Mouse (Mus musculus): ENCODE data around the gene Stk39. TPM values are rescaled to one million over a fixed set of nuclear protein-coding genes. Genes with fewer than 3 reads are reported as not detected.

The Stk39 gene
- total and polyA plus RNA-seq, 2 experiments: 0.54 to 1.7 TPM

DNA sequence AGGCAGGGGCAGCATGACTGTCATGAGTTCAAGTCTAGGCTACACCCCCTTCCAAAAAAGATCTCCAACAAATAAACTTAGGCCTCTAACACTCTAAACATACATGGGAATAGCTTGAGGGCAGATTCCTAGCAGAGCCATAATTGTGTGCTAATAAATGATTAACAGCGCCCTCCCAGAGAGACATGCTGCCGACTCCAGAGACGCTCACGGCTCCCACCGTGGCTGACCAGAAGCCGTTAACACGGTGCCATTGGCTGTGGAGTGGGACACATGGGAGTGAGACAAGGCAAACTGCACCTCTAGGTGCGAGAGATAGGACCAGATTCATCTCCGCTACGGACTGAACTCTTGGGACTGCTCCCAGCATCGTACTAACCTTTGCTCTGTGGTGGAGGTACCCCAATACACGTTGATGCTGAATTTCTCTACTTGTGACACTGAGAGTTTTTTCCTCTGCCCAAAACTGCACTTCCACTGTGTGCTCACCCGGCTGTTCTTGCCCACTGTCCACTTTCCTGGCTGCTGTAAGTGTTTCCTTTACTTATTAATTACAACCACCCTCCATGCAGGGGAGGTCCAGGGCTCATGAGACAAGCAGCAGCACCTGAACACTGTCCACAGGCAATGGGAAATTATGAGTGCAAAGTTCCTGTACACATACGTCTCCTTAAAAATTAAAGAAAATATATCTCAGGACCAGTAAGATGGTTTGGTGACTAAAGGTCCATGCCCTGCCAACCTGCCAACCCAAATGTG lies 84.1 kb downstream of the Stk39 start:
- no peaks in the 10 kb centered on the region for H3K36me3 ChIP-seq (ENCODE audit: control insufficient read depth, insufficient read depth, low read length)
- WGBS: 59% methylated on average over 14 of the region's 14 CpGs
- no peaks in the 10 kb centered on the region for H3K79me2 ChIP-seq (ENCODE audit: control insufficient read depth, insufficient read depth, low read length)
- H3K4me3 ChIP-seq (ENCODE audit: insufficient read depth, low read depth, low read length): no peak overlapping the region
- no peak for DNase-seq (ENCODE audit: extremely low read depth, low read depth, low spot score)
- TF ChIP-seq POLR2A (IDR thresholded peaks at IDR 0.05; ENCODE audit: extremely low read depth, insufficient read depth, low read length) (no peak), CTCF (IDR thresholded peaks at IDR 0.05; ENCODE audit: low read depth, low read length) (no peak)
- no peak overlapping the region for H3K27ac ChIP-seq (replicated peaks; ENCODE audit: insufficient read depth, low read depth, low read length)
- no peaks in the 10 kb centered on the region for H3K27me3 ChIP-seq (ENCODE audit: control insufficient read depth, insufficient read depth, low read length)
- H3K4me1 ChIP-seq (ENCODE audit: control insufficient read depth, insufficient read depth, low read length): no peaks in the 10 kb centered on the region
- no peak overlapping the region for H3K9ac ChIP-seq (ENCODE audit: low read depth, low read length)

DNA sequence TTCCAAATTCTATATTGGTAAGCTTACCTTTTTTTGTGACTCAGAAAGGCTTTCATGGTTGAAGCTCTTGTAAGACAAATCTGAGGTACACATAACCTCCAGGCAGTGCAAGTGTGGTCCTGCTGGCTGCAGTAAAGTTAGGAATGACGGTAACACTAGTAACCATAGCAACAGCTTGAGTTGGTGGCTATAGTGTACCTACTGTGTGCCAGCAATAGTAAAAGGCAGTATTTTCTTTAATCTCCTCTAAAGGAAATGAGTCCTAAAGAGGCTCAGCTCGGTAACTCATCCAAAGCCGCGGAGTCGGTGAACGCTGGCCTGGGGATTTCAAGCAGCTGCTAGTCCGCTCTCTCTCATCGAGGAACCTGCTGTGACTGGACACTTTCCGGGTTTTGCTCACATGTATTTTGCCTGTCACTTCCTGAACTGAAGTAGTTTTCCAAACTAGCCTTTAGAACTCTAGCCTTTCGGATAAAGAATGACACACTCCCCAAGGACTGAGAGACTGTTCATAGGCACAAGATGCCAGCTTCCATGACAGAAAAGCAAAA lies 85.7 kb downstream of the Stk39 start:
- H3K4me1 ChIP-seq (ENCODE audit: control insufficient read depth, insufficient read depth, low read length): peaks cover 5% of the 10 kb centered on the region
- TF ChIP-seq CTCF (IDR thresholded peaks at IDR 0.05; ENCODE audit: low read depth, low read length): no peak
- TF ChIP-seq POLR2A (IDR thresholded peaks at IDR 0.05; ENCODE audit: extremely low read depth, insufficient read depth, low read length): no peak
- H3K27ac ChIP-seq (replicated peaks; ENCODE audit: insufficient read depth, low read depth, low read length): no peak overlapping the region
- 95% methylated on average over 10 of the region's 10 CpGs for WGBS
- H3K9ac ChIP-seq (ENCODE audit: low read depth, low read length): no peak overlapping the region
- no peak overlapping the region for H3K4me3 ChIP-seq (ENCODE audit: insufficient read depth, low read depth, low read length)
- H3K79me2 ChIP-seq (ENCODE audit: control insufficient read depth, insufficient read depth, low read length): no peaks in the 10 kb centered on the region
- no peaks in the 10 kb centered on the region for H3K27me3 ChIP-seq (ENCODE audit: control insufficient read depth, insufficient read depth, low read length)
- H3K36me3 ChIP-seq (ENCODE audit: control insufficient read depth, insufficient read depth, low read length): no peaks in the 10 kb centered on the region
- DNase-seq (ENCODE audit: extremely low read depth, low read depth, low spot score): no peak

DNA sequence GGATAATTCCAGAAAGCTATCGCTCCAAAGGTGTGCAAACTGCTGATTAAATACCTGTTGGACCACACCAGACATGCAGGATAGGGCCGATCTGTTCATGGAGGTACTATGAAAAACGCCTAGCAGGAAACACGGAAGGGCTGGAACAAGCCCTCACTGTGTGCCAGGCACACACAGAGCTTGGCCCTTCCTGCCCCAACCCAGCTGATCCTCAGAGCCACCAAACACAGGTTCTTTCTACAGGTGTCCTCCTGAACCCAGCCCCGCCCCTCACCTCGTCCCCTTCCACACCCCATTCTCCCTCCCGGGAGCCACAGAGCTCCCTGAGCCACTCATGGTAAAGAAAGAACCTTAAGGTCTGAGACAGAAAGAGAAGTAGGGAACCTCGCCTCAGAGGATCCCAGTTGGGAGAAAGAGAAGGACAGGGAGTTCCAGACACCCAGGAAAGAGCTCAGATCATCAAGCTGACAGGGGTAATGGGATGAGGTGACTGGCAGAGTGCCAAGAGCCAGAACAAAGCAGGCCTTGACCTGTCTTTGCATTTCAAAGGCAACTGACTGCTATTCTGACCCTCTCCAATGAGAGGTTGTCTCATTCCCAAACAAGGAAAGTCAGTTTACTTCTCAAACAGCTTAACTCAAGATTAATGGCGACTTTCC lies 86.3 kb downstream of the Stk39 start:
- Histone ChIP-seq H3K36me3 (ENCODE audit: control insufficient read depth, insufficient read depth, low read length) (no peaks in the 10 kb centered on the region), H3K4me1 (ENCODE audit: control insufficient read depth, insufficient read depth, low read length) (peaks cover 5% of the 10 kb centered on the region), H3K79me2 (ENCODE audit: control insufficient read depth, insufficient read depth, low read length) (no peaks in the 10 kb centered on the region), H3K4me3 (ENCODE audit: insufficient read depth, low read depth, low read length) (no peak overlapping the region), H3K27me3 (ENCODE audit: control insufficient read depth, insufficient read depth, low read length) (no peaks in the 10 kb centered on the region), H3K9ac (ENCODE audit: low read depth, low read length) (no peak overlapping the region), H3K27ac (replicated peaks; ENCODE audit: insufficient read depth, low read depth, low read length) (no peak overlapping the region)
- WGBS: 89% methylated on average over 9 of the region's 9 CpGs
- no peak for DNase-seq (ENCODE audit: extremely low read depth, low read depth, low spot score)
- TF ChIP-seq POLR2A (IDR thresholded peaks at IDR 0.05; ENCODE audit: extremely low read depth, insufficient read depth, low read length): no peak
- TF ChIP-seq CTCF (IDR thresholded peaks at IDR 0.05; ENCODE audit: low read depth, low read length): no peak

DNA sequence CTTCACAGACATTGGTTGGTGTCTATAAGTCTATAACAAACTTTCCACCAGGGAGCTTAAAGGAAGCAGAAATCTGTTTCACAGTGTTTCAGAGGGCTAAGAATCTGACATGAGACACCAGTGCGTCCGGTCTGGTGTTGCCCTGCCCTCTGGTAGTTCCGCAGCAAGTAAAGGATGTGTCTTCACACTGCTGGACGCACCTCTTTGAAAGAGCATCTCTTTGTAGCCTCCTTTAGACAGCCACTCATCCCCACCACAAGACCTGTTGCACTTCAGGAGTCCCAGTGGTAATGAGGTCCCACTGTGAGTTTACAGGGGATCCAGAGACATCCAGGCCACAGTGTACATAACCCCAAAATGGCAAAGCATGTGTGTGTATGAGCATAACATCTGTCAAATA lies 88.1 kb downstream of the Stk39 start:
- Histone ChIP-seq H3K4me1 (ENCODE audit: control insufficient read depth, insufficient read depth, low read length) (peaks cover 5% of the 10 kb centered on the region), H3K4me3 (ENCODE audit: insufficient read depth, low read depth, low read length) (no peak overlapping the region), H3K27ac (replicated peaks; ENCODE audit: insufficient read depth, low read depth, low read length) (no peak overlapping the region), H3K79me2 (ENCODE audit: control insufficient read depth, insufficient read depth, low read length) (no peaks in the 10 kb centered on the region), H3K27me3 (ENCODE audit: control insufficient read depth, insufficient read depth, low read length) (no peaks in the 10 kb centered on the region), H3K9ac (ENCODE audit: low read depth, low read length) (no peak overlapping the region), H3K36me3 (ENCODE audit: control insufficient read depth, insufficient read depth, low read length) (no peaks in the 10 kb centered on the region)
- DNase-seq (ENCODE audit: extremely low read depth, low read depth, low spot score): no peak
- TF ChIP-seq CTCF (IDR thresholded peaks at IDR 0.05; ENCODE audit: low read depth, low read length) (no peak), POLR2A (IDR thresholded peaks at IDR 0.05; ENCODE audit: extremely low read depth, insufficient read depth, low read length) (no peak)
- 98% methylated on average over 4 of the region's 4 CpGs for WGBS

DNA sequence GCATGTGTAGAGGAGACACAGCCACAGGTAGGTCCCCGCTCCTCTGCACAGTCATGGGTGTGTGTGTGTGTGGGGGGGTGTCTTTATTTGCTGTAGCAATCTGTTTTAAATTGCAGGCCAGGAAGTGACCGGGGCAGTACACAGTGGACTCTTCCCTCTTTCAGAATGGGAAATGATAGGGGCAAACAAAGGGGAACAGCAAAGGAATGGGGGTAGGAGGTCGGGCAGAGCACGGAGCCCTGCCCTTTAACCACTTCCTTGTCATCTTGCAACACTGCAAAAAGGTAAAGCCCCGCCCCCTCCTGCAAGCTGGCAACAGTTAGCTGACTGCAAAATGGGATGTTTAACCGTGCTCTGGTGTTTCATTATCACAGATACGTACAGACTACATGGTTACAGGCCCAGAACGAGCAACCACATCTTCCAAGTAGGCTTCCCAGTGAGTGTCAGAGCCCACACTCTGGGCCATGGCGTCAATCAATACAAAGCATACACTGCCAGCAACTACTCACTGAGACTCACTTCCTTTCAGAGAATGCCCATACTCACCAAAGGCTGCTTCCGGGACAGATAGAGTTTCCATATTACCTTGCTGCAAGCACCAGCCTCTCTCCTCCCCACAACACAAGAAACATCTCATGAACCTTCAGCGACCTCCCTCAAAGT lies 89.5 kb downstream of the Stk39 start:
- no peaks in the 10 kb centered on the region for H3K36me3 ChIP-seq (ENCODE audit: control insufficient read depth, insufficient read depth, low read length)
- H3K4me3 ChIP-seq (ENCODE audit: insufficient read depth, low read depth, low read length): no peak overlapping the region
- TF ChIP-seq POLR2A (IDR thresholded peaks at IDR 0.05; ENCODE audit: extremely low read depth, insufficient read depth, low read length) (no peak), CTCF (IDR thresholded peaks at IDR 0.05; ENCODE audit: low read depth, low read length) (no peak)
- no peaks in the 10 kb centered on the region for H3K79me2 ChIP-seq (ENCODE audit: control insufficient read depth, insufficient read depth, low read length)
- peaks cover 5% of the 10 kb centered on the region for H3K4me1 ChIP-seq (ENCODE audit: control insufficient read depth, insufficient read depth, low read length)
- WGBS: 28% methylated on average over 11 of the region's 11 CpGs
- DNase-seq (ENCODE audit: extremely low read depth, low read depth, low spot score): peak; percentile 15
- no peaks in the 10 kb centered on the region for H3K27me3 ChIP-seq (ENCODE audit: control insufficient read depth, insufficient read depth, low read length)
- H3K9ac ChIP-seq (ENCODE audit: low read depth, low read length): no peak overlapping the region
- no peak overlapping the region for H3K27ac ChIP-seq (replicated peaks; ENCODE audit: insufficient read depth, low read depth, low read length)
